Mouse (Mus musculus): ENCODE results near the gene Patz1.

Gene Patz1

DNA sequence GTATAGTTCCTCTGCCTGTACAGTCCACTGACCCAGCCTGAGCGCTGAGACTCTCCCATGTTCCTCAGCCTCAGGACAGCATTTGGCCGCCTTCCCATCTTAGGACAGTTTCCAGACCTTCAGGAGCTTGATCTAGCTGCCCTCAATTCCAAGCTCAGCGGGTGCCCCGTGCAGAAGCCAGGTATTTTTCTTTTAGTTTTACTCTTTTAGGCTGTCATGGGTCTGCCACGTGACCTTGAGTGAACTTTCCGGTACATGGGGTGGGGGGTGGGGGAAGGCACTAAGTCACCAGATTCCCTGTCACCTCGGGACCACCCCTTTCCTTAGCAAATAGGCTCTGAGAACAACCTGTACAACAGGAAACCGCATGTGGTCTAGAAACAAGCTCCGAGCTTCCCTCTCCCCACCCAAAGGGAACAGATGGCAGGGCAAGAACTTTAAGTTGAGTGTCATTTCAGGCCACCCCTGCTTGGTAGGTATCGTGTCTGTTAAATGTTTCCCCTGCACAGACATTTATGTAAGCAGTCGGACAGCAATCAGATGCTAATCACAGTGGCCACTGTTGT lies 47.1 kb downstream of the Patz1 start:
- Histone ChIP-seq H3K27me3 (ENCODE audit: insufficient read depth, low read length) (peaks cover 7% of the 10 kb centered on the region; the same call in 1 of the 2 replicates), H3K36me3 (ENCODE audit: insufficient read depth, low read length) (peaks cover 21% of the 10 kb centered on the region), H3K9me3 (ENCODE audit: low read length) (peaks cover 9% of the 10 kb centered on the region; the same call in 1 of the 2 replicates), H3K4me1 (replicated peaks; ENCODE audit: low read depth, low read length) (peaks cover 83% of the 10 kb centered on the region), H3K4me3 (replicated peaks; ENCODE audit: low read length) (peak overlapping the region; percentile 39)
- TF ChIP-seq POU5F1 (IDR thresholded peaks at IDR 0.05; ENCODE audit: borderline replicate concordance, low read length) (no peak), CTCF (conservative IDR thresholded peaks at IDR 0.05; ENCODE audit: low read length) (no peak), NANOG (IDR thresholded peaks at IDR 0.05; ENCODE audit: borderline replicate concordance, low read length) (no peak)

DNA sequence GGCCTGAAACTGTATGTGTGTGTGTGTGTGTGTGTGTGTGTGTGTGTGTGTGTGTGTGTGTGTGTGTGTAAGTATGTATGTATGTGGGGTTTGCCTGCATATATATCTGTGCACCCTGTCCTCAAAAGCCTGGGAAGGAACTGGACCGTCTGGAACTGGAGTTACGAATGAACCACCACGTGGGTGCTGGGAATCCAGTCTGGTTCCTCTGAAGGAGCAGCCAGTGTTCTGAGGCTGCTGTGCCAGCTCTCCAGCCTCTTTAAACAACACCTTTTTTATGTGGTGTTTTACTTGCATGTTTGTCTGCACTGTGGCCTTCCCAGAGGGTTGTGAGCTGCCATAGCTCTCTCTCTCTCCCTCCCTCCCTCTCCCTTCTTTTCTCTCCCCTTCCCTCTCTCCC lies 47.9 kb downstream of the Patz1 start:
- H3K36me3 ChIP-seq (ENCODE audit: insufficient read depth, low read length) = peaks cover 27% of the 10 kb centered on the region
- peaks cover 82% of the 10 kb centered on the region for H3K4me1 ChIP-seq (replicated peaks; ENCODE audit: low read depth, low read length)
- no peaks in the 10 kb centered on the region for H3K27me3 ChIP-seq (ENCODE audit: insufficient read depth, low read length)
- H3K9me3 ChIP-seq (ENCODE audit: low read length) = peaks cover 9% of the 10 kb centered on the region; the same call in 1 of the 2 replicates
- TF ChIP-seq CTCF (conservative IDR thresholded peaks at IDR 0.05; ENCODE audit: low read length) (no peak), POU5F1 (IDR thresholded peaks at IDR 0.05; ENCODE audit: borderline replicate concordance, low read length) (no peak), NANOG (IDR thresholded peaks at IDR 0.05; ENCODE audit: borderline replicate concordance, low read length) (no peak)
- H3K4me3 ChIP-seq (replicated peaks; ENCODE audit: low read length) = peak overlapping the region; percentile 39

DNA sequence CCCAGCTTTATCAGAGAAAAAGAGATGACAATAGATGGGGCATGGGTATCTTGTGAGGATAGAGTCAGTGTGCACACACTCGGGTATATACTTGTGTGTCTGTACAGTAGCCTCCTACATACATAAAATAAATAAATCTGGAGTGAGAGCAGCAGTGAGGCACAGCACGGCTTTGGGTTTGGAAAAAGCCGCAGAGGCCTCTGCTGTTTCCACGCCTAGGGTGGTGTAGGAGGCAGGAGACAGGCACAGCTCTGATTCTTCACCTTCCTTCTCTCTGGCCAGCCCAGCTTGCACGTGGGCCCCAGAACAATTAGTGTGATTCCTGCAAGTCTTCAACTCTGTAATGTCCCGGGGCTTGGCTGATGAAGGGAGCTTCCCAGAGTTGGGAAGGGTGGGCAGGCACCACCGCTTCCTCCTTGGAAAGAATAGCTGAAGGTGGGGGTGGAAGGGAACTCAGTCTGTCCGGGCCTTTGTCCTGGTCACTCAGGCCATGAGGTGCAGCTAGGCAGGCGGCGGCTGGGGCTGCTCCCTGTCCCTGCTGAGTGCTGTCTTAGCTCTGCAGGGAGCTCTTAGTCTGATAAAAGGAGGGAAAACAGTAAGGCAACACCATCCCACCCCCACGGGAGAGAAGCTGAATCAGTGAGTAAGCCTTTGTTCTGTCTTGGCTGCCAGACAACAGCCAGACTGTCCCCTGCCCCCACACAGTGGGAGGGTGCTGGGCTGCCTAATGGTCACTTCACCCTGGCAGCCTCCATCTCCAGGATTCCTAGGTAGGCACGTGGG lies 48.7 kb downstream of the Patz1 start:
- TF ChIP-seq POU5F1 (IDR thresholded peaks at IDR 0.05; ENCODE audit: borderline replicate concordance, low read length) = no peak
- TF ChIP-seq CTCF (conservative IDR thresholded peaks at IDR 0.05; ENCODE audit: low read length) = no peak
- no peak for TF ChIP-seq NANOG (IDR thresholded peaks at IDR 0.05; ENCODE audit: borderline replicate concordance, low read length)
- Histone ChIP-seq H3K27me3 (ENCODE audit: insufficient read depth, low read length) (no peaks in the 10 kb centered on the region), H3K36me3 (ENCODE audit: insufficient read depth, low read length) (peaks cover 35% of the 10 kb centered on the region), H3K4me3 (replicated peaks; ENCODE audit: low read length) (peak overlapping the region; percentile 45), H3K4me1 (replicated peaks; ENCODE audit: low read depth, low read length) (peaks cover 84% of the 10 kb centered on the region), H3K9me3 (ENCODE audit: low read length) (peaks cover 9% of the 10 kb centered on the region; the same call in 1 of the 2 replicates)

DNA sequence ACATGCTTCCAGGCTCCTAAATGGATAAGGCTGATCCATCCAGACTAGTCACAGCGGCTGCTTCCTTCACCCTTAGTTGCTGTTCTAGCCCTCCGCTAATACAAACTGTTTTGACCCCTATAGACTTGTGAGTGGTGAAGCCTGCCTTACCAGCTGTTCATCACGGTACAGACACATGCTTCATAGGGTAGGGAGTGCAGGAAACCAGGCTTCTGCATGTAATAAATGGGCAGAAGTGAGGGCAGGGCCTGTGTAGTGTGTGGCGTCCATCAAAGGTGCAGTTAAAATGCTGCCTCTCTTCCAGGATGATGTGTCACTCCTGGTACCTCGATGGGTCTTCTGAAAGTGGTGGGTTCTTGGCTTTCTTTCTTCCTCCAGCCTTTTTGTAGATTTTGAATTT lies 49.3 kb downstream of the Patz1 start:
- no peaks in the 10 kb centered on the region for H3K27me3 ChIP-seq (ENCODE audit: insufficient read depth, low read length)

DNA sequence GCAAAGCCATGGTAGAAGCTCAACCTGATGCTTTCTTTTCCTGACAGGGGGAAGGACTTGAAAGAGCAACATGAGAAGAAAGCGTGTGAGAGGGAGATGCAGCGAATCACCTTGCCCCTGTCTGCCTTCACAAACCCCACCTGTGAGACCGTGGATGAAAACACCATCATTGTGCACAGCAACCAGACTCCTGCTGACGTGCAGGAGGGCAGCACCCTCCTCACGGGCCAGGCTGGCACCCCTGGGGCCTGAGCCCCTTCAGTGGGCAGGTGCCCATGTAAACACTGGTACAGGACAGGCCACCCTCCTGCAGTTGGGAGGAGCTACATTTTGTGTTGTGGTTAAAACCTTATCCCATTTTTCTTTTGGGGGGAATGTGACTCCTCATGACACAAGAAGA lies 52.8 kb downstream of the Patz1 start:
- TF ChIP-seq POU5F1 (IDR thresholded peaks at IDR 0.05; ENCODE audit: borderline replicate concordance, low read length) = no peak
- Histone ChIP-seq H3K36me3 (ENCODE audit: insufficient read depth, low read length) (peaks cover 62% of the 10 kb centered on the region), H3K4me1 (replicated peaks; ENCODE audit: low read depth, low read length) (peaks cover 60% of the 10 kb centered on the region), H3K4me3 (replicated peaks; ENCODE audit: low read length) (no peak overlapping the region), H3K27me3 (ENCODE audit: insufficient read depth, low read length) (no peaks in the 10 kb centered on the region), H3K9me3 (ENCODE audit: low read length) (peaks cover 9% of the 10 kb centered on the region; the same call in 1 of the 2 replicates)

More for the DNA sequence above, 49.3 kb downstream of the Patz1 start:
- Histone ChIP-seq H3K9me3 (ENCODE audit: low read length) (peaks cover 9% of the 10 kb centered on the region; the same call in 1 of the 2 replicates), H3K36me3 (ENCODE audit: insufficient read depth, low read length) (peaks cover 41% of the 10 kb centered on the region), H3K4me1 (replicated peaks; ENCODE audit: low read depth, low read length) (peaks cover 80% of the 10 kb centered on the region), H3K4me3 (replicated peaks; ENCODE audit: low read length) (no peak overlapping the region)
- TF ChIP-seq POU5F1 (IDR thresholded peaks at IDR 0.05; ENCODE audit: borderline replicate concordance, low read length) (no peak), CTCF (conservative IDR thresholded peaks at IDR 0.05; ENCODE audit: low read length) (no peak), NANOG (IDR thresholded peaks at IDR 0.05; ENCODE audit: borderline replicate concordance, low read length) (no peak)

DNA sequence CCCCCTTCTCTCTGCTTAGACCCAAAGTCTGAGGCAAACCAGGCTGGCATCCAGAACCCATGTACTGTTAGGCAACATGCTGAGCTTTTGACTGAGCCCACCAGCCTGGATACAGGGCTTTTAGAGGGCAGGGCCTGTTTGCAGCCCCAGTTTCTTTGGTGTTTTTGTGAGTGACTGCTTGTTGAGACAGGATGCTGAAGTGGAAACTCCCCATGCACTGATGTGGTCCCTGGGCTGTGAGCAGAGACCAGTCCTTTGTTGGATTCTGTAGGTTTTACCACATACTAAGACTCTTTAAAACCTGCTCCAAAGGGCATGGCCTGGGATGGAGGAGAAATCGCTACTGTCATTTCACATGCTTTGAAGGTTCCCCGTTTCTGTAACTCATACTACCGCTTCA lies 56.2 kb downstream of the Patz1 start:
- H3K36me3 ChIP-seq (ENCODE audit: insufficient read depth, low read length) = peaks cover 77% of the 10 kb centered on the region
- no peak overlapping the region for H3K4me3 ChIP-seq (replicated peaks; ENCODE audit: low read length)
- TF ChIP-seq NANOG (IDR thresholded peaks at IDR 0.05; ENCODE audit: borderline replicate concordance, low read length) (no peak), CTCF (conservative IDR thresholded peaks at IDR 0.05; ENCODE audit: low read length) (no peak), POU5F1 (IDR thresholded peaks at IDR 0.05; ENCODE audit: borderline replicate concordance, low read length) (no peak)
- H3K4me1 ChIP-seq (replicated peaks; ENCODE audit: low read depth, low read length) = peaks cover 64% of the 10 kb centered on the region
- no peaks in the 10 kb centered on the region for H3K9me3 ChIP-seq (ENCODE audit: low read length)
- H3K27me3 ChIP-seq (ENCODE audit: insufficient read depth, low read length) = no peaks in the 10 kb centered on the region

DNA sequence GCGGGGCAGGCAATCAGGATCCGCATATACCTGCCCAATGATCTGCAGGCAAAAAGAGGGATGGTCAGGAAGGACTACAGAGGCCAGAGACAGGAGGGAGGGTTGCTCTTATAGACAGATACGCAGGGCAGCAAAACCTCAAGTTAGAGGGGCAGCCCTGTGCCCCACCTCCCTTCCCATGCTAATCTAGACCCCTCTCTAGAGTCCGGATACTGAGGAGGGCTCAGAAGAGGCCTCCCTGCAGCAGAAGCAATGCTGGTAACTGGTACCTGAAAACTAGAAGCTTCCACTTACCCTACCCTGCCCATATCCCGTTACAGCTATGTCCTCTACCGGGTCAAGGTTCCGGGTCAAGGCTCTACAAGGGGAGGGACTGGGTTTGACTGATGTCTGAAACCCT lies 57.7 kb downstream of the Patz1 start:
- TF ChIP-seq NANOG (IDR thresholded peaks at IDR 0.05; ENCODE audit: borderline replicate concordance, low read length) = no peak
- Histone ChIP-seq H3K4me3 (replicated peaks; ENCODE audit: low read length) (no peak overlapping the region), H3K9me3 (ENCODE audit: low read length) (no peaks in the 10 kb centered on the region), H3K4me1 (replicated peaks; ENCODE audit: low read depth, low read length) (peaks cover 69% of the 10 kb centered on the region), H3K36me3 (ENCODE audit: insufficient read depth, low read length) (peaks cover 84% of the 10 kb centered on the region), H3K27me3 (ENCODE audit: insufficient read depth, low read length) (no peaks in the 10 kb centered on the region)

DNA sequence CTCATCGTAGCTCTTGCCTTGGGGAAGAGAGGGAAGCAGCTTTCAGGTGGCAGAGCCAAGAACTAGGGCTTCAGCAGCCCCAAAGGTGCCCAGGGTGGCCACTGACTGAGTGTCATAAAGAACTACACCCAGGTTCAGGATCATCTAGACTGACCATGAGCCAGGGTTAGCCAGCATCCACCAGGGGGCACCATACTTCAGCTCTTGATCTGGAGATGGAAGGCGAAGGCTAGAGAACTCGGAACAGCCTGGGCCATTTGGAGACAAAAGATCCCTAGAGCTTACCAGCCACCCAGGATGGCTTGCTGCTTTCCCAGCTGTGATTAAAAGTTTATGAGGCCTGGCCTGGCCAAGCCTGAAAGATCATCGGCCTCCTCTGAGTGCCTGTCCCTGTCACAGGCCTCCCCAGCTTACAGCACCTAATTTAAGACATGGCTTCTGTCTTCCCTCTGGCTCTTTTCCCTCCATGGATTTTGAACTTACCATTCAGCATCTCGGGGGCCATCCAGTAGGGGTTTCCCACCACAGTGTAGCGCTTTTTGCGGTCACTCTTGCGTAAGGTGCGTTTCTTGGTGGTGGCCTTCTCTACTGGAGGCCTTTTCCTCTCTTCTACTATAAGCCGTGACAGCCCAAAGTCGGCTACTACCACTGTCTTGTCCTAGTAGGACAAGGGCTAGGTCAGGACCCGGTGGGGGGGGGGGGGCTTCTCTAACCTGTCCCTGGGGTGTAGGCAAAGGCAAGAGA lies 58.6 kb downstream of the Patz1 start:
- no peak for TF ChIP-seq POU5F1 (IDR thresholded peaks at IDR 0.05; ENCODE audit: borderline replicate concordance, low read length)
- peak; percentile 93 for TF ChIP-seq CTCF (conservative IDR thresholded peaks at IDR 0.05; ENCODE audit: low read length)
- Histone ChIP-seq H3K9me3 (ENCODE audit: low read length) (no peaks in the 10 kb centered on the region), H3K36me3 (ENCODE audit: insufficient read depth, low read length) (peaks cover 83% of the 10 kb centered on the region), H3K4me1 (replicated peaks; ENCODE audit: low read depth, low read length) (peaks cover 69% of the 10 kb centered on the region), H3K27me3 (ENCODE audit: insufficient read depth, low read length) (no peaks in the 10 kb centered on the region), H3K4me3 (replicated peaks; ENCODE audit: low read length) (peak overlapping the region; percentile 72)
